Mouse (Mus musculus): ENCODE results near the gene Bmp8b.

DNA sequence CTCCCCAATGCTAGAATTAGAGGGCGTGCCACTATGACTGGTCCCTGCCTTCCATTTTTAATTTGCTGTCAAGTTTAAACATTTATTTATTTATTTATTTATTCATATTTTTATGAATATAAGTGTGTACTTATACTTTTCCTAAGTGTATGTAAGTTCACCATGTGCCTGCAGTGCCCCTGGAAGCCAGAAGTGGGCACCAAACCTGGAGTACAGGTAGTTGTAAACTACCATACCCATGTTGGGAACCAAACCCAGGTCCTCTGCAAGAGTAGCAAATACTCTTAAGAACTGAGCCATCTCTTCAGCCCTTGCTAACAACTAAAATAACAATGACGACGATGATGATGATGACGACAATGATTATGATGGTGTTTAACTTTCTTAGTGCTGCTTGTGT is 47.0 kb downstream of the Bmp8b start:
- TF ChIP-seq GATA1 (IDR thresholded peaks at IDR 0.05; ENCODE audit: borderline replicate concordance, low read length) (no peak), FLI1 (IDR thresholded peaks at IDR 0.05; ENCODE audit: low read length) (no peak)
